Mouse (Mus musculus): ENCODE results near the gene Msgn1.

- TF ChIP-seq CTCF (IDR thresholded peaks at IDR 0.05; ENCODE audit: control insufficient read depth, insufficient read depth, insufficient read length), result no peak
- no peak for TF ChIP-seq MAX (IDR thresholded peaks at IDR 0.05)
- no peak for TF ChIP-seq CEBPB (IDR thresholded peaks at IDR 0.05; ENCODE audit: low read depth)
- TF ChIP-seq USF1 (IDR thresholded peaks at IDR 0.05; ENCODE audit: low read depth), result no peak
- no peak for TF ChIP-seq MYOD1 (IDR thresholded peaks at IDR 0.05; ENCODE audit: control insufficient read depth, insufficient read length, low read depth)
Observed at GRCm38 (mm10) chr12:11226123-11226522, 17.4 kb upstream of the Msgn1 start.
